Mouse (Mus musculus): ENCODE data around the gene Tes.

DNA sequence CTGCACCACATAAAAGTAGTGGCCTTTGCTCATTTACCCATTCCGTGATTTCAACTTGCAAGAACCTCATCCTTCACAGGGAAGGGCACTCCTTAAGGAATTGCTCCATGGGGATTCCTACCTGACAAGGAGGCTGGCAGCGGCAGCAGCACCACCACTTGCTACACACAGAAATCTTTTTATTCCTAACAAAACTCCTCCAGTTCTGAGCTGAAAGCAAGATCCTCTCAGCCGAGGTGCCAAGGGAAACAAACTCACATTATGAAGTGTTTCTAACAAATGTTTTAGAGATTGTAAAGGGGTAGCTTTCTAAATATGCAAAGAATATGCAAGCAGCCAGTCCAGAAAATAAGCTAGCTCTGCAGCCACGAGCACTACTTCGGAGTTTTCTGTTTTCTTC lies 49.6 kb downstream of the Tes start:
- no peak for TF ChIP-seq CTCF (IDR thresholded peaks at IDR 0.05; ENCODE audit: control insufficient read depth, insufficient read depth, low read length)
- TF ChIP-seq POLR2A (IDR thresholded peaks at IDR 0.05; ENCODE audit: borderline replicate concordance, control insufficient read depth, low read depth, low read length) = no peak

Data from bone marrow, adult 2 months (tissue).